Mouse (Mus musculus): Measurements from ENCODE around the gene Qdpr. TPM values are rescaled to one million over a fixed set of nuclear protein-coding genes. Genes with fewer than 3 reads are reported as not detected.

Gene Qdpr
- 10 to 100 TPM; 72.7 to 81.2 TPM for total RNA-seq (2021)

GRCm38 (mm10) chr5:45449831-45450716, at the start of gene Qdpr:
Gene Qdpr, minus strand, starts transcription at chr5:45450236.
- peak; percentile 97 for DNase-seq

DNA sequence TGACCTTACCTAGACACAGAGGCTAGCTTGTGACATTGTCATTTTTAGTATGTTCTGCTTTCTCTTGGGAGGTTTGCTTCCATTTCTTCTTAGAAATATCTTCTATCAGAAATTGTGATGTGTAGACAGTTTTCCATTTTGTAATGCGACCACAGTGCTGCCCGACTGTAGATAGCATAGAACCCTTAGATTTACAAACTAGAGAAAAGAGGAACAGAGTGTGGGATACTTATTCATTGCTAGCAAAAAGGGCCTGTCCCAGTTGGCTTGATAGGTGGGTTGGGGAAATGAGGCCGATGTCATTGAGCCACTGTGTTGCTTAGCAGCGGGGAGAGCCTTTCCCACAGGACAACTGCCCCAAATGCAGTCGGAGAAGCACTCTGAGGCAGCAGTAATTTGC, 47.5 kb upstream of the Qdpr start:
- DNase-seq, result no peak

DNA sequence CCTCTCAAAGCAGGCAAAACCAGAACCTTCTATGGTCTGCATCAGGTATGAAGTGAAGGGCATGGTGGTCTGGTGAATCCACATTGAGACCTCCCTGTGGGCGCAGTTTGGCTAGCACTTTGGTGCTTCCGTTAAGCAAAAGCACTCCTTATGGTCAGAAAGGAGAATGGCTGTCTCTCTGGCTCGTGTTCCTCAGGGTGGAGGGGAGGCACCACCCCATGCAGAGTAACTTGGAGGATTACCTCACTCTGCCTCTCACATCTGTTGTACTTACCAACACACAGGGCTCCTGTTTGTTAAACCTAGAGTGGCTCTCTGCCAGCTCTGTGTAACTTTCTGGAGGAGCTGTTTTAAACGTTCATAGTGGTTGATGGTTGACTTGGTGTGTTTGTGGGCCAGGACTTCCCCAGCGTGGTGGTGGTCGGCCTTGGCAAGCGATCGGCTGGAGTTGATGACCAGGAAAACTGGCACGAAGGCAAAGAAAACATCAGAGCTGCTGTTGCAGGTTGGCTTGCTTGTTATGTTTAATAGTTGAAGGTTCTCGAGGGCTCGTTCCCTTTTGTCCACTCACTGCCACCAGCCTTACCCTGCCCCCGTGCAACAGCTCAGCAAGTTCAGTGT, 47.0 kb upstream of the Qdpr start:
- no peak for DNase-seq

GRCm38 (mm10) chr5:45496479-45496878, 46.4 kb upstream of the Qdpr start:
- no peak for DNase-seq

DNA sequence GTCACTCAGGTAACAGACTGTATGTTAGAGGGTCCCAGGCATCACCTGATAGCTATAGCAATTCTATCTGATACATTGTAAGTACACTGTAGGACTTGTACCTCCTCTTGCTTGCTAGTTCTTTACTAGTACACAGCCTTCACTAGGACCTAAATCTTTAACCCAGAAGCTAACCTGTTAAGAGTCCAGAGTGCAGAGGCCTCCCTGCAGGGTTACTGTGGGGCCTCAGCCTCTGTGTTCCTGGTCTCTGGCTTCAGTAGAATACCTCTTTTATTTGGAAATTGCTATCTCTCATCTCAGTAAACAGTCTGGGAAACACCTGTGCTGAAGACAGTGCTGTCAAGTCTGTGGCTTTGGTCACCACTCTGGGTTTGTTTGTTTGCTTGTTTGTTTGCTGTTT, 46.0 kb upstream of the Qdpr start:
- DNase-seq, result no peak

DNA sequence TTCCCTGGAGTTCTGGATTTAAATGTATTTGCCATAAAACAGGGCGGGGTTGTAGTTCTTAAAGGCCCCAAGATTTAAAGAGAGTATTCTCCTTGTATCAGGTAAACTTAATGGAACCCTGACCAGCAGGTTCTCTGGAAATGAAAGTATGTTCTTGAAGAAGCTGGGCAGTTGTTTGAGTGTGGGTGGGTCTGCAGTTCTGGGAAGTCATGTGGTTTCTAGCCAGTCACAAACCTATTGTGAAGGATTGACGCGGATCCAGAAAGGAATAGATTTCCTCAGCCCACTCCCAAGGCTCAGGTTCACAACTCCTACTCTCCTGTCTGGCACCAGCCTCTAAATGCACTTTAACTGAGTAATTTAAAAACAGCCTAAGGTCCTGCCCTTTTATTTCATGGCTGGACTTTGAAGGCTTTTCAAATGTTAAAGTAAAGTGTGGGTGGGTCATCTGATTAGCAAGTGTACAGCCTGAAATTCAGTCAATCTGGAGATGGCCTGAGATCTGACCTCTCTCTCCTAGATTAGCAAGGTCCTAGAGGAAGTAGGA, 45.5 kb upstream of the Qdpr start:
- no peak for DNase-seq

DNA sequence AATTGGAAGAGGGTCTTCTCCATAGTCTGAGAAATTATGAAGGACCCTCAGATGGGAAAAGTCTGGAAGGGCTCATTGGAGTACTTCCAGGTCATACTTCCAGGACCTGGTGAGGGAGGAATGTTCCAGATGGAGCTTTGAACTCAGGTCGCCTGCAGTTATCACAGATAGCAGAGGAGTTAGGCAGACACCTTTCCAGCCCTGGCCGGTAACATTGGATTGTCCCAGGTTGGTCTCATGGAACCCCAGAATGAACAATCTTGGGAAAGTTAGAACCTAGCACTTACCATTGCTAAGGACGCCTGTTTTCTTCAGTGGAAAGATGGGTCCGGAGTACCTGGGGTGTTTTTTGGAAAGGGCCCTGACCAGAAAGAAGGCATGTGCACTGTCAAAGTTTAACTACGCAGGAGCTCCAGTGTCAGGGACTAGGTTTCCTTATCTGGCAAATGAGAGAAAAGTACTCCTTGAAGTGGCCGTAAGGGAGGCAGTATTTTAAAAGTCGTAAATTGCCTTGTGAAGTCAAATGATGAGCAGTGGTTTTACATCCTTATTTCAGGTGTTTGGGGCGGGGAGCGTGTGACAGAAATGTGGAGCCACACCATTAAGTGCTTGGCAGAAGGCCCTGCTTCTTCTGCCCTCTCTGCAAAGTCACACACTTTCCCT, 44.2 kb upstream of the Qdpr start:
- DNase-seq, result no peak

- peak; percentile 100 for DNase-seq
These were observed 43.4 kb upstream of the Qdpr start, which contains the start of gene Lap3 for GRCm38 (mm10) chr5:45493191-45494092. Gene Lap3, plus strand, starts transcription at chr5:45493374.

DNA sequence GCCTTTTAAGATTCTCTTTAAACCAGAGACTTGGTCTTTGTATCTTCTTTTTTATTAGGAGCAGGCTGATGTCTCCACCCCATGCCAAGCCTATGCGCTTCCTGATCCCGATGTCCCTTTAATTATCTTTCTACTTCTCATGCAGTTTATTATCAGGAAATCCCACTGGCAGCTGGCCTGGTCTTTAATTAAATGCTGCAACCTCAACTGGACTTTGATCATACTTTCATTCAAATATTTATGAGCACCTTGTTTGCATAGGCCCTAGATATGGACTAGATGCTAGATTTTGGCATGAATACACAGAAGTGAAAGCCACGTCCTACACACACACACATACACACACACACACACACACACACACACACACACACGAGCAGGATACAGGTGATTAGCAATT, 41.7 kb upstream of the Qdpr start:
- no peak for DNase-seq

DNA sequence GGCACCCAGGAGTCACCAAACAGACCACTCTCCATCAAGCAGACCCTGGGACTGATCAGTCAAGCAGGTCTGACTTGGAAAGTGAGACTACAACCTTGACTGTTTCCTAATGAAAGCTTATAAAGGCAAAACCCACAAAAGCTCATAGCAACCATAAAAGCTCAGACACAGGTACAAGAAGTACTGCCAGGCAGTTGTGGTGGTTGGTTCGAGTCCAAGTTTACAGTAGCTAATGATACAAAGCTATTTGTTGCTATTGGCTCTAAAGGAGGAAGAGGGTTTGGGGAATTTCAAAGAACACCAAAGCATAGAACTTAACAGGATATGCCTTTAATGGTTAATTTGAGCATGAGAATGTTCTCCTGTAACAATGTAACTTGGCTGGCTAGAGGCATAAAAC, 33.6 kb upstream of the Qdpr start:
- DNase-seq, result no peak

DNA sequence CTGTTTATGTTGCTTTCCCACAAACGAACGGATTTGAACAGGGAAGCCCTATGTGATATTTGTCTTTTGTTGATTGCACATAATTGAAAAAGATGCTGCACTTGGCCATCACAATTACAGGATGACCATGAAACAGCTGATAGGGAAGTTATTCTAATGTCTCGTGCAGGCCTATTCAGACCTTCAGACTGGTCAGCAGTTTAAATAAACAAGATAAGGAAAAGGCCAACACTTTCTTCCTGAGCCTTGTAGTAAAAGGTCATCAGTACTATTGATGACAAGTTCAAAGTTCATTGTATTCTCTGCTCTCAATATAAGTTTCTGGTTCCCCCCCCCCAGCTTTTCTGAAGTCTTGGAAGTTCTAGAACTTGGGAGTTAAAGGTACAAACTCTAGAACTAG, 32.6 kb upstream of the Qdpr start:
- DNase-seq, result no peak

GRCm38 (mm10) chr5:45481125-45481524, 31.1 kb upstream of the Qdpr start:
- no peak for DNase-seq

GRCm38 (mm10) chr5:45480066-45480465, 30.0 kb upstream of the Qdpr start:
- DNase-seq, result no peak

GRCm38 (mm10) chr5:45477601-45478000, 27.6 kb upstream of the Qdpr start:
- DNase-seq, result no peak

- no peak for DNase-seq
These were observed 26.3 kb upstream of the Qdpr start for GRCm38 (mm10) chr5:45476288-45476687.

DNA sequence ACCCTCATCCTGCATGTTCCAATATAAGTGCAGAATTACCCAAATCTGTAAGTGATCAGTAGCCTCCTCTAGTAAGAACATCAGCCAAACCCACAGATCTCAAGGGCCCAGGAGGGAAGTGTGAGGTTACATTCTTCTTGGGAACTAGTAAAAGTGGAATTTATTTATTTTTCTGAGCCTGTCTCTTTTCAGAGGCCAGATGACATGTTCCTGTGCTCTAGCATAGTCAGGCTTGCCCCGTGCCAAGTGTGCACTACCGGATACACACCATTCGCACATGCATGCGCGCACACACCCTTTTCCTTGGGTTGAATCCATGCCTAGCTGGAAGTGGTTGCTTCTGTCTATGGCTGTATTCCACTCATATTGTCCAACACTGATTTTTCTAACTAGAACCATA, 25.7 kb upstream of the Qdpr start:
- DNase-seq, result no peak

- DNase-seq, result no peak
These were observed 24.7 kb upstream of the Qdpr start for GRCm38 (mm10) chr5:45474758-45475157.

GRCm38 (mm10) chr5:45474215-45474614, 24.2 kb upstream of the Qdpr start:
- peak; percentile 58 for DNase-seq

DNA sequence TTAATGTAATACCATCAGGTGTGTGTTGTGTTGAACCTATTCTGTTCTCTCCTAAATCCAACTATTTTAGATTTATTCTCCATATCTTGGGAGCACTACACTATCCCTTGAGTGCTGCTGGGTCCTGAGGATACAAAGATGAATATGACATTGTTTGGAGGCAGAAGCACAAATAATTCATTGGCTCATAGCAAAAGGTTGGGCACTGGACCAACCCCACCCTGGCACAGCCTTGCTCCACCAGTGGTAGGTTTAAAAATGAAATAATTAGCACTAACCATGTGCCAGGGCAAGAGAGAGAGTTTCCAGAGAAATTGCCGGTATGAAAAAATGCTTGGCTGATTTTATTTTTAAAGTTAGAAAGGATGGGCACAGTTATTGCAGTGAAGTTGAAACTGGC, 23.5 kb upstream of the Qdpr start:
- no peak for DNase-seq

DNA sequence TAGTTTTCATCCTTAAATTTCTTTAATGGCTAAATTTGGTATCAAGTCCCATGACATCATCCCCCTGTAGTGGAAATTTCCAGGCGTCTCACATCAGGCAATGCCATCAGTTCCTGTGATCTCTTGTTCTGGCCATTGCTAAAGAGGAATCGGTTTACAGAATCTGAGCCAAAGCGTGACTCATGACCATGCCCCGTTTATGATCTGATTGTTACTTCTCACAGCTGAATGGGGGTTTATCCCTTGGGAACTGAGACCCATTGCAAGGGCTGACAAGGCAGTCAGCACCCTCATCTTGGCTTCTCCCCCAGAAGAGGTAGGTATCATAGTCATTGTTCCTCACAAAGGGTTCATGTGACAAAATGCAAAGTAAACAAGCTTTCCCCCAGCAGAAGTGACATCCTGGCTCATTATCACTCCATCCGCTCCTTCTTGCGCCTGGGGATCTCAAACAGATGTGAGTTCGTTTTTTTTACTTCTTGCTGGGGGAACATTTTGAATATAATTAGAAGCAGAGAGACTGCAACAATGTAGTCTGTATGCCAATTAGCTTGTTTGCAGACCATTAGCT, 22.9 kb upstream of the Qdpr start:
- DNase-seq, result no peak

- DNase-seq, result no peak
These were observed 4.4 kb upstream of the Qdpr start for GRCm38 (mm10) chr5:45454456-45454855.

DNA sequence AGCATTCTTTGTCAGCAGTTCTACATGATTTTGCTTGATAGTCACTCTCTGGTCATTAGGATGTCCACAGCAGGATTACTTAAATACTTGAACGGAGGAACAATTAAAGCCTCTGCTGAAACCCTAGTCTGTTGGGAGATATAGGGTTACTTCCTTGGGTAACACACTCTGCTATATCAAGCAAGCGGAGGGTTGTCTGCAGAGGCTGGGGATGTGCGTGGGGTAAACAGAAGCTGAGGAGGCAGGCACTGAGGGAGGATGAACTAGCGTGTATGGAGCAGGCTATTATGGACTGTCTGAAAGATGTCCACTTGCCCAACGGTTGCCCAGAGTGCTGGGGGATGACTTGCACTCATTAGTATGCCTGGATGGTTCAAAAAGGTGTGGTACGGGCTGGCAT, 3.4 kb upstream of the Qdpr start, which contains the start of gene Clrn2:
Clrn2 (plus strand) TSS at position 301 of the 400 bp plus-strand sequence.
- DNase-seq, result no peak
